In genomic region chr5:117358248-117358630, GRCm38 (mm10) we compare ENCODE assay signal across 8 mouse cellular contexts. TPM values are rescaled to one million over a fixed set of nuclear protein-coding genes. Genes with fewer than 3 reads are reported as not detected.
DNase-seq lines count a peak whose midpoint lies in the region; ATAC-seq lines count a peak whose summit lies in the region.

No protein-coding gene starts in this region.

- DNase-seq in frontal cortex, postnatal 36 days (ENCODE audit: low spot score in 2 of 2) = no peak
- peak; percentile 46 for DNase-seq in 3T3-L1 (ENCODE audit: low read depth, low spot score)
- DNase-seq in embryonic facial prominence, embryonic 14.5 days (ENCODE audit: low spot score) = no peak
- no peak for DNase-seq in liver, embryonic 11.5 days (ENCODE audit: low spot score)
- DNase-seq in embryo, embryonic 11 days = no peak
- DNase-seq in kidney, adult 18-20 months = no peak

- 0 out of 2 replicates have a peak, but pooled peaks have one; percentile 24 for ATAC-seq in frontal cortex, adult (ENCODE audit: low TSS enrichment)
- no peak for ATAC-seq in embryonic facial prominence, embryonic 14.5 days (ENCODE audit: low read depth)
- no peak for ATAC-seq in liver, embryonic 11.5 days (replicated peaks; ENCODE audit: low FRiP score)
- ATAC-seq in megakaryocyte progenitor cell, adult 5-6 weeks (replicated peaks; ENCODE audit: poor library complexity) = no peak

- H3K9me3 ChIP-seq in embryonic facial prominence, embryonic 14.5 days (ENCODE audit: control insufficient read depth, low read length) = no peaks in the 10 kb centered on the region
- no peaks in the 10 kb centered on the region for H3K9me3 ChIP-seq in liver, embryonic 11.5 days (ENCODE audit: control insufficient read depth, low read length)

- 0 out of 2 replicates have a peak, but pooled peaks cover under 1% of the 10 kb centered on the region for H3K36me3 ChIP-seq in embryonic facial prominence, embryonic 14.5 days (ENCODE audit: control insufficient read depth, insufficient read depth, low read length)
- no peaks in the 10 kb centered on the region for H3K36me3 ChIP-seq in liver, embryonic 11.5 days (ENCODE audit: control insufficient read depth, insufficient read depth, low read length)

- H3K27me3 ChIP-seq in embryonic facial prominence, embryonic 14.5 days (replicated peaks; ENCODE audit: control insufficient read depth, insufficient read depth, low read length) = no peaks in the 10 kb centered on the region
- peaks cover 3% of the 10 kb centered on the region; the same call in 1 of the 2 replicates for H3K27me3 ChIP-seq in liver, embryonic 11.5 days (replicated peaks; ENCODE audit: control insufficient read depth, insufficient read depth, low read length)

- H3K9ac ChIP-seq in embryonic facial prominence, embryonic 14.5 days (ENCODE audit: low read depth, low read length) = peak overlapping the region; percentile 91
- H3K9ac ChIP-seq in liver, embryonic 11.5 days (ENCODE audit: low read depth, low read length) = peak overlapping the region; percentile 87

- peak overlapping the region; percentile 93 for H3K4me2 ChIP-seq in embryonic facial prominence, embryonic 14.5 days (ENCODE audit: low read depth, low read length)
- peak overlapping the region; percentile 97 for H3K4me2 ChIP-seq in liver, embryonic 11.5 days

- peaks cover 23% of the 10 kb centered on the region for H3K4me1 ChIP-seq in embryonic facial prominence, embryonic 14.5 days (ENCODE audit: control insufficient read depth, insufficient read depth, low read length)
- peaks cover 49% of the 10 kb centered on the region for H3K4me1 ChIP-seq in liver, embryonic 11.5 days (replicated peaks; ENCODE audit: control insufficient read depth, insufficient read depth, low read length)

- WGBS in embryonic facial prominence, embryonic 14.5 days = 7% methylated on average over 6 of the region's 6 CpGs
- WGBS in liver, embryonic 11.5 days = 11% methylated on average over 6 of the region's 6 CpGs

- peak overlapping the region; percentile 95 for H3K4me3 ChIP-seq in embryonic facial prominence, embryonic 14.5 days (ENCODE audit: low read depth, low read length)
- peak overlapping the region; percentile 94 for H3K4me3 ChIP-seq in liver, embryonic 11.5 days (ENCODE audit: low read depth, low read length)

- H3K27ac ChIP-seq in embryonic facial prominence, embryonic 14.5 days (replicated peaks; ENCODE audit: low read depth, low read length) = peak overlapping the region; percentile 81; the same call in 1 of the 2 replicates
- peak overlapping the region; percentile 81 for H3K27ac ChIP-seq in liver, embryonic 11.5 days (ENCODE audit: low read depth, low read length)

RNA-seq across cellular contexts. Expression of gene Wsb2, which starts 1.1 kb away (rescaled TPM):
- polyA plus RNA-seq in embryonic facial prominence, embryonic 14.5 days (2014; fragmentation: Nextera tagmentation; extraction: Ambion mirVana) = 88.0 and 89.6 TPM in 2 replicates
- polyA plus RNA-seq in liver, embryonic 11.5 days (2014; fragmentation: Nextera tagmentation; extraction: Ambion mirVana) = 36.3 and 45.8 TPM in 2 replicates
- total RNA-seq in megakaryocyte progenitor cell, adult 5-6 weeks (2015) = 8.6 and 8.7 TPM in 2 replicates
- 11.3 and 27.1 TPM in 2 replicates for total RNA-seq in megakaryocyte progenitor cell, adult 5-6 weeks (2017)

RNA-seq across cellular contexts. Expression of gene Rfc5, which starts 30.6 kb away (rescaled TPM):
- polyA plus RNA-seq in embryonic facial prominence, embryonic 14.5 days (2014; fragmentation: Nextera tagmentation; extraction: Ambion mirVana) = 61.9 and 69.1 TPM in 2 replicates
- 121 and 131 TPM in 2 replicates for polyA plus RNA-seq in liver, embryonic 11.5 days (2014; fragmentation: Nextera tagmentation; extraction: Ambion mirVana)
- 53.9 and 61.7 TPM in 2 replicates for total RNA-seq in megakaryocyte progenitor cell, adult 5-6 weeks (2015)
- total RNA-seq in megakaryocyte progenitor cell, adult 5-6 weeks (2017) = 53.1 and 60.4 TPM in 2 replicates

RNA-seq across cellular contexts. Expression of gene Vsig10, which starts 39.4 kb away (rescaled TPM):
- 3.9 TPM in 2 replicates for polyA plus RNA-seq in embryonic facial prominence, embryonic 14.5 days (2014; fragmentation: Nextera tagmentation; extraction: Ambion mirVana)
- polyA plus RNA-seq in liver, embryonic 11.5 days (2014; fragmentation: Nextera tagmentation; extraction: Ambion mirVana) = 1.4 and 2.2 TPM in 2 replicates
- 0.49 and 1.7 TPM in 2 replicates for total RNA-seq in megakaryocyte progenitor cell, adult 5-6 weeks (2015)
- total RNA-seq in megakaryocyte progenitor cell, adult 5-6 weeks (2017) = 0.83 and 2.4 TPM in 2 replicates

RNA-seq across cellular contexts. Expression of gene Ksr2, which starts 55.6 kb away (rescaled TPM):
- polyA plus RNA-seq in embryonic facial prominence, embryonic 14.5 days (2014; fragmentation: Nextera tagmentation; extraction: Ambion mirVana) = 0.33 and 0.81 TPM in 2 replicates
- 0.01 and 0.17 TPM in 2 replicates for polyA plus RNA-seq in liver, embryonic 11.5 days (2014; fragmentation: Nextera tagmentation; extraction: Ambion mirVana)
- 0.25 and 0.27 TPM in 2 replicates for total RNA-seq in megakaryocyte progenitor cell, adult 5-6 weeks (2015)
- 0.03 and 0.17 TPM in 2 replicates for total RNA-seq in megakaryocyte progenitor cell, adult 5-6 weeks (2017)
